Mouse (Mus musculus) C2C12 (cell line): ENCODE measurements around the gene Slk. TPM values are rescaled to one million over a fixed set of nuclear protein-coding genes. Genes with fewer than 3 reads are reported as not detected.

Experiments
- H3K27me3 ChIP-seq: one replicate; pipeline ENCODE4 v1.6.1; 2011; ENCODE audit not compliant: control insufficient read depth, insufficient read depth, insufficient read length
- H3K36me3 ChIP-seq: one replicate; pipeline ENCODE4 v1.6.1; 2011; ENCODE audit not compliant: control insufficient read depth, insufficient read depth
- H3K4me3 ChIP-seq: one replicate; pipeline ENCODE4 v1.5.1; 2011; ENCODE audit warnings: mild to moderate bottlenecking, control low read depth; ENCODE audit not compliant: poor library complexity, insufficient read depth, severe bottlenecking
- H3K79me2 ChIP-seq: one replicate; pipeline ENCODE4 v1.6.1; 2011; ENCODE audit not compliant: control insufficient read depth, insufficient read depth
- H3K79me3 ChIP-seq: one replicate; pipeline ENCODE4 v1.6.1; 2011; ENCODE audit warnings: low read depth, control low read depth
- H3ac ChIP-seq: one replicate; pipeline ENCODE3; 2011; ENCODE audit warnings: low read depth; ENCODE audit not compliant: control insufficient read depth, insufficient read length
- CEBPB ChIP-seq: IDR thresholded peaks from one replicate; pipeline ENCODE4 v1.6.1; 2011; ENCODE audit warnings: low read depth, mild to moderate bottlenecking, control low read depth, moderate library complexity
- CTCF ChIP-seq: IDR thresholded peaks from one replicate; pipeline ENCODE4 v1.5.1; 2011; ENCODE audit not compliant: control insufficient read depth, insufficient read depth, insufficient read length
- FOSL1 ChIP-seq: IDR thresholded peaks from one replicate; pipeline ENCODE4 v1.8.0; 2011; ENCODE audit warnings: mild to moderate bottlenecking, low read length; ENCODE audit not compliant: poor library complexity, insufficient read depth, severe bottlenecking
- MAX ChIP-seq: IDR thresholded peaks from one replicate; pipeline ENCODE4 v1.6.1; 2011; ENCODE audit warnings: mild to moderate bottlenecking, control low read depth
- MYOD1 ChIP-seq: IDR thresholded peaks from one replicate; pipeline ENCODE4 v1.6.1; 2011; ENCODE audit warnings: low read depth; ENCODE audit not compliant: control insufficient read depth, insufficient read length
- MYOG ChIP-seq: IDR thresholded peaks from one replicate; pipeline ENCODE4 v1.6.1; 2011; ENCODE audit not compliant: control insufficient read depth, insufficient read length; ENCODE audit errors: extremely low read depth
- USF1 ChIP-seq: IDR thresholded peaks from one replicate; pipeline ENCODE4 v1.6.1; 2011; ENCODE audit warnings: low read depth, mild to moderate bottlenecking, control low read depth, moderate library complexity
- polyA plus RNA-seq: library from polyadenylated mRNA; unstranded; fragments of >200 nt; fragmentation: generic; extraction: Trizol; gene quantifications from one replicate; pipeline ENCODE4 v1.2.1, GENCODE M21; 2012; ENCODE audit warnings: missing spikeins

The Slk gene
- polyA plus RNA-seq, 1 experiment: 10.7 TPM

- no peaks in the 10 kb centered on the region for H3K27me3 ChIP-seq
- no peak overlapping the region for H3ac ChIP-seq
- peaks cover 5% of the 10 kb centered on the region for H3K79me3 ChIP-seq
- TF ChIP-seq USF1 (no peak), FOSL1 (no peak), CTCF (no peak), MAX (no peak), CEBPB (no peak), MYOD1 (no peak)
- H3K79me2 ChIP-seq: peaks cover 14% of the 10 kb centered on the region
- peaks cover 57% of the 10 kb centered on the region for H3K36me3 ChIP-seq
- H3K4me3 ChIP-seq: no peak overlapping the region
Observed at GRCm38 (mm10) chr19:47635380-47635779, 55.9 kb downstream of the Slk start.

GRCm38 (mm10) chr19:47643910-47644309 is 64.4 kb downstream of the Slk start:
- H3K79me2 ChIP-seq: no peaks in the 10 kb centered on the region
- no peaks in the 10 kb centered on the region for H3K27me3 ChIP-seq
- H3K36me3 ChIP-seq: peaks cover 78% of the 10 kb centered on the region

GRCm38 (mm10) chr19:47645583-47645982 is 66.1 kb downstream of the Slk start:
- Histone ChIP-seq H3K4me3 (no peak overlapping the region), H3K36me3 (peaks cover 62% of the 10 kb centered on the region), H3K79me3 (no peaks in the 10 kb centered on the region), H3K27me3 (no peaks in the 10 kb centered on the region), H3K79me2 (no peaks in the 10 kb centered on the region), H3ac (no peak overlapping the region)
- TF ChIP-seq MYOD1 (no peak), MYOG (no peak)

More at GRCm38 (mm10) chr19:47643910-47644309, 64.4 kb downstream of the Slk start:
- TF ChIP-seq FOSL1: no peak
- TF ChIP-seq USF1: no peak
- no peak for TF ChIP-seq MYOG
- no peak for TF ChIP-seq MYOD1
- no peak for TF ChIP-seq CTCF
- no peak for TF ChIP-seq CEBPB
- TF ChIP-seq MAX: no peak
- Histone ChIP-seq H3K79me3 (no peaks in the 10 kb centered on the region), H3ac (no peak overlapping the region), H3K4me3 (no peak overlapping the region)

GRCm38 (mm10) chr19:47646508-47647120 is 67.1 kb downstream of the Slk start:
- TF ChIP-seq MYOG (no peak), MYOD1 (no peak), USF1 (no peak), CEBPB (no peak), FOSL1 (no peak), MAX (no peak), CTCF (no peak)
- no peaks in the 10 kb centered on the region for H3K79me3 ChIP-seq

GRCm38 (mm10) chr19:47649071-47649470 is 69.6 kb downstream of the Slk start:
- TF ChIP-seq MYOG: no peak
- TF ChIP-seq FOSL1: no peak
- no peak for TF ChIP-seq MYOD1
- no peak for TF ChIP-seq CTCF
- no peak for TF ChIP-seq USF1
- no peak for TF ChIP-seq CEBPB
- no peak for TF ChIP-seq MAX
- peaks cover 37% of the 10 kb centered on the region for H3K36me3 ChIP-seq
- no peaks in the 10 kb centered on the region for H3K79me3 ChIP-seq
- H3K4me3 ChIP-seq: no peak overlapping the region
- no peaks in the 10 kb centered on the region for H3K27me3 ChIP-seq
- no peak overlapping the region for H3ac ChIP-seq
- no peaks in the 10 kb centered on the region for H3K79me2 ChIP-seq

More at GRCm38 (mm10) chr19:47646508-47647120, 67.1 kb downstream of the Slk start:
- Histone ChIP-seq H3K27me3 (no peaks in the 10 kb centered on the region), H3K4me3 (no peak overlapping the region), H3K79me2 (no peaks in the 10 kb centered on the region), H3K36me3 (peaks cover 57% of the 10 kb centered on the region), H3ac (no peak overlapping the region)

GRCm38 (mm10) chr19:47650366-47651159 is 71.1 kb downstream of the Slk start:
- Histone ChIP-seq H3K79me2 (no peaks in the 10 kb centered on the region), H3K27me3 (no peaks in the 10 kb centered on the region), H3K36me3 (peaks cover 22% of the 10 kb centered on the region), H3K79me3 (no peaks in the 10 kb centered on the region), H3ac (no peak overlapping the region), H3K4me3 (no peak overlapping the region)
- TF ChIP-seq USF1 (no peak), FOSL1 (no peak), CEBPB (no peak), MAX (no peak), MYOD1 (no peak), MYOG (no peak), CTCF (no peak)
